Mouse (Mus musculus): Measurements from ENCODE around the gene Ranbp17.

GRCm38 (mm10) chr11:33513376-33513991, at the start of gene Ranbp17:
- TF ChIP-seq CTCF (IDR thresholded peaks at IDR 0.05; ENCODE audit: borderline replicate concordance, insufficient read depth, low read length) = no peak
- TF ChIP-seq POLR2A (IDR thresholded peaks at IDR 0.05; ENCODE audit: low read depth, low read length) = no peak
